Mouse (Mus musculus) liver, embryonic 14.5 days (tissue): ENCODE measurements around the gene Pih1d3.

Experiments used
- CTCF ChIP-seq: IDR thresholded peaks from 2 replicates; pipeline ENCODE4 v1.5.1; 2016; ENCODE audit warnings: antibody characterized with exemption, low read depth, control low read depth
- EP300 ChIP-seq: IDR thresholded peaks from 2 replicates; pipeline ENCODE4 v1.6.1; 2016; ENCODE audit warnings: antibody characterized with exemption, low read depth

DNA sequence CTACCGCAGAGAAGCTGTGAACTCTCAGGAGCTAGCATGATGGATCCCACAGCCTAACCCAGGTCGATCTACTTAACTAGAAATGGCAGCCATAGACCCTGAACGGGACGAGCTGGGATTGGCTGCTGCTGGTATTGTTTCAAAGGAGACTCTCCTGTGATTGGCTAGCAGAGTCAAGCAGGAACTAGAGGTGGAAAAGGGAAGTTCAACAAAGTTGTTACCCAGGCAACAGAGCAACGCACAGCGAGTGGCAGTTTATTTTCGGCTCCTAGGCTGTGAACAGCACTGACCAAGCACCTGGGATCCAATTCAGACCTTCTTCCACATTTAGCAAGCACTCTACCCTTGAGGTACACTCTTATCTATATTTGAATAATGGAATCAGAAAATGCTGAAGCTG lies at the start of gene Pih1d3, which contains the start of gene 4931428L18Rik:
- TF ChIP-seq CTCF (no peak), EP300 (no peak)
